Mouse (Mus musculus): Measurements from ENCODE around the gene Nploc4.

The Nploc4 gene

GRCm38 (mm10) chr11:120437152-120437856 lies at the start of gene Nploc4:
Nploc4 (minus strand) TSS chr11:120437708.
- peak; percentile 88 to 89 for DNase-seq

DNA sequence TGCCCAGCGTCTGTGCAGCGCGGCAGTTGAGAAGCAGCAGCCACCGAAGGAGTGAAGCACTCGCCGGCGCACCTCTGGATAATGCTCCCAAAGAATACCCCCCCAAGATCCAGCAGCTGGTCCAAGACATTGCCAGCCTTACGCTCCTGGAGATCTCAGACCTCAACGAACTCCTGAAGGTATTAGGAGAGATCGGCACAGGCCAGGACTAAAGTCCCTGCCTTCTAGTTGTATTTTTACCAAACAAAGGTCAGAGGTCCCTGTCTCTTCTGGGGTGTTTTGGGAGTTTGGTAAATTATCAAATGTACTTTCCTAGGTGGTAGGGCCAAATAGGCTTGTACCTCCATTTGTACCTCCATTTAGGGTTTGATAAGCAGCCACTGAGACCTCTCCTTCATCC lies 47.7 kb upstream of the Nploc4 start:
- no peak for DNase-seq

DNA sequence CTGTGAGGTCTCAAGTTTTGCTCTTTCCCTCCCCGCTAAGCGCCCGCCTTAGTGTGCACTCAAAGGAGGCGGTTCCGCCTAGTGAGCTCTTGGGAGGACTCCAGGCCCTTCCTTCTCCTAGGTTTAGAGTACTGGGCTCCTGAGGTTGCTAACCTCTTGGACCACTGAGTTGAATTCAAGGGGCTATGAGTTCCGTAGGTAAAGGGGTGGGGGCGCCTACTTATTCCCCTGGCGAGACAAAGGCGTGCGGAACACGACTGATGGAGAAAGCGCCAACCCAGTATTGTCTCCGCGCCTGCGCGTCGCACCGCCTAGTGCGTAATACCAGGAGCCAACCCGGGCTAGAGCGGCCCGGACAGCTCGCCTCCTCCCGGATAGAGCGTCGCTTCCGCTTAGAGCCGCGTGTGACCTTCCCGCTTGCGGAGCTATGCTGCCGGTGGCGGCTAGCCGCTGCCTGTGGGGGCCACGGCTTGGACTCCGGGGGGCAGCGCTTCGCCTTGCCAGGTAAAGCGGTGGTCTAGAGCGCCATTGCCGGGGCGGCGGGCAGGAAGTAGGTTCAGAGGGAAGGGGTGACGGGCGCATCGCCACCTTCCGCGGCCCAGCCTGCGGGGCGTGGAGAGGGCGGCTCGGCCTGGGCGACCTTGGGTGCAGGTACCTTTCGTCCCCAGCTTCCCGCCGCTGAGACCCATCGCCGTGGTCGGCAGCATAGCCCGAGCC lies 46.9 kb upstream of the Nploc4 start, which contains the start of gene Mrpl12:
Mrpl12 (plus strand) TSS at position 349 of the 717 bp plus-strand sequence.
- DNase-seq: peak; percentile 89 to 92

DNA sequence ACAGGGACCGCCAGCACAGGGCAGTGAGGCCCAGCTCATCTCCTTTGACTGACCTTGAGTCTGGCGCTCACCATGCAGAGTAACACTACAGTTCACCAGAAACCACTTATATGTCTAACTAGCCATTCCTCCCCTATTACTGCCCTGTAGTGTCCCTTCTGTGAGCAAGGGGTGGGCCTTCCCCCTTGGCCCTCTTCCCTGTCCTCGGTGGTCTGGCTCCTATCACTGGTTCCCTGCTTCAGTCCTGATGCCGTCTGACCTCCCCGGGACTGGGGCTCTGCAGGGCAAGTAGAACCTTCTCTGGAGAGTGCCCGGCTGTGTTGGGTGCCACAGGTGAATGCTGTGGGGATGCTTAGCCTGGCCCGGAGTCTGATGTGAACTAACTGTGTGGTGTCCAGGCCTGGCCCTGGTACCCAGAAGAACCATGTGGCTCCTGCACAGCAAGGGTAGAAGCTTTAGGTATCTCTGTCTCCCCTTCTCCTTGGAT lies 46.0 kb upstream of the Nploc4 start:
- no peak for DNase-seq

- no peak for DNase-seq
These were observed 34.5 kb upstream of the Nploc4 start for GRCm38 (mm10) chr11:120472052-120472451.

- no peak for DNase-seq
These were observed 30.2 kb upstream of the Nploc4 start for GRCm38 (mm10) chr11:120467736-120468092.

DNA sequence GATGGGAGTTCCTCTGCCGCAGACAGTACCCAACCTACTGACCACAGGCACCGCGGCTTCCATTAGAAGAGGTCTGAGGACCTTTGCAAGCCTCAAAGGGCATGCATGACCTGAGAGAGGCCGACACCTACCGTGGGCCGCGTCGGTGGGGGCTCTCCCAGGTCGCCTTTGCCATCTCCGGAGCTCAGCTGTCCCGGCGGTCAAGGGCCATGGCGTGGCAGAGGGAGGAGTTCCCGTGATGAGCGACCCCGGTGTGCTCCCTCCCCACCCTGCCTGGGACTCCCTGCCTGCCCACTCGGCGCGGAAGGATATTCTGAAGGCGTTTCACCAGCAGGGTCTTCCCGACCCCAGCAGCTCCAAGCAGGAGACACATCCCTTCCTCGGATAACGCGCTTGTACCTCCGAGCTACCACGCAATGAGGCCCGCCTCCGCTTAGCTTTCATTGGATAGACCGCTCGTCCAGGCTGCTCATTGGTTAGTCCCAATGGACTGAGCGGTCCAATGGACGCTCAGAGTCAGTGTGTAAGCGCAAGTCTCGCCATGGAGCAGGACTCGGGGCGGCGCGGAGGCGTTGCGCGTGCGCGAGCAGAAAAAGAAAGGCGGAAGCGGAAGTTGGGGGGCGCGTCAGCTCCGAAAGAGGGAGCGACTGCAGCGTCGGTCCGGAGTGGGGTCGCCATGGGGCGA lies 29.7 kb upstream of the Nploc4 start, which contains the start of gene Arl16:
Arl16 (minus strand) TSS at position 557 of the 685 bp plus-strand sequence.
- peak; percentile 91 to 92 for DNase-seq

DNA sequence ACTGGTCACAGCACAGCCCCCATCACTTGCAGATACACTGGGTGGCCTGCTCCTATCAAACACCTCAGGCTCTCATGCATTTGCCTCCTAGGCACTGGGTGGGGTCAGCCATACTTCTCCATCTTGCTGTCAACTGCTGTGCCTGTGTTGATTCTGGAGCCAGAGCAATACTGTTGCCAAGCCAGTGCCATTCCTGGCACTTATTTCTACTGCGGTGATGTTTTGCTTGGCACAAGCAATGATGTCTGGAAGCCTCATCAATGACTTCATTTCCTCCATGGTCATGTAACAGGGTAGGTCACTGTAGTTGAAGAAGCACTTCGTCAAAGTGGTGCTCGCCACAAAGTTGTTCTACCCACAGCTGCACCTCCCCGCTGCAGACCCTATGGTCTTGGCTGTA lies 28.0 kb upstream of the Nploc4 start:
- DNase-seq: no peak

DNA sequence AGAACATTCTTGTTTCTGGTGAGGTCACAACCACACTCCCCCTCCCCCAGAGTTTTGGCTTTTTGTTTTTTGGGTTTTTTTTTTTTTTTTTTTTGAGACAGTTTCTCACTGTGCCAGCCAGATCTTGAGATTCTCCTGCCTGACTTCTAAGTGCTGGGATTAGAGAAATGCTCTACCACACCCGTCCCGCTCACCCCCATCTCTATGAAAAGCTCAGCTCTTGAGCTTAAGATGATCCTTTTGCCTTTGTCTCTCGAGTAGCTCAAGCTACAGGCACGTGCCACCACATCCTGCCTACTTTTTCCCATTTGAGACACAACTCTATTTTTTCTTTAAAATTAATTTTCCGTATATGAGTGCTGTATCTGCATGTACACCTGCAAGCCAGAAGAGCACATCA lies 26.9 kb upstream of the Nploc4 start:
- DNase-seq: no peak

- no peak for DNase-seq
These were observed 26.0 kb upstream of the Nploc4 start for GRCm38 (mm10) chr11:120463536-120463935.

DNA sequence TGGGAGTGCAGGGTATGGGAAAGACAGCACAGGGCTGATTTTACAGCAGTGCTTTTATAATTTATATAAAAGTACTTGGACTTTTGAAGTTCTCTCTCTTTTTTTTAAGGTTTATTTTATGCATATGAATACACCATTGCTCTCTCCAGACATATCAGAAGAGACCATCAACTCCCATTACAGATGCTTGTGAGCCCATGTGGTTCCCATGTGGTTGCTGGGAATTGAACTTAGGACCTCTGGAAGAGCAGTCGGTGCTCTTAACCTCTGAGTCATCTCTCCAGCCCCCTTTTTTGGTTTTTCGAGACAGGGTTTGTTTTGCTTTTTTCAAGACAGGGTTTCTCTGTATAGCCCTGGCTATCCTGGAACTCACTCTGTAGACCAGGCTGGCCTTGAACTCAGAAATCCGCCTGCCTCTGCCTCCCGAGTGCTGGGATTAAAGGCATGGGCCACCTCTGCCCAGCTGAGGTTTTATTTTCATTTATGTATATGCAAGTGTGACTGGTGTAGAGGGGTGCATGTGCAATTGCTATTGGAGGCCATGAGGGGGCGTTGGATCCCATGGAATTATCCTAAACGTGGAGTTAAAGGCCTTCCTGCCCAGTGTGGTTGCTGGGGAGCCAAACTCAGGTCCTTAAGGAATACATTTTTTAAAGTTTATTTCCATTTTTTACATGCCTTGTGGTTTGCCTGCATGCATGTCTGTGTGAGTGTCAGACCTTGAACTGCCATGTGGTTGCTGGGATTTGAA lies 21.5 kb upstream of the Nploc4 start:
- no peak for DNase-seq

- peak; percentile 73 to 74 for DNase-seq
These were observed 20.6 kb upstream of the Nploc4 start, which contains the start of the genes Oxld1 and Ccdc137 for GRCm38 (mm10) chr11:120457772-120458751. Oxld1 (minus strand) TSS chr11:120458068. Ccdc137 (plus strand) TSS chr11:120458115.

DNA sequence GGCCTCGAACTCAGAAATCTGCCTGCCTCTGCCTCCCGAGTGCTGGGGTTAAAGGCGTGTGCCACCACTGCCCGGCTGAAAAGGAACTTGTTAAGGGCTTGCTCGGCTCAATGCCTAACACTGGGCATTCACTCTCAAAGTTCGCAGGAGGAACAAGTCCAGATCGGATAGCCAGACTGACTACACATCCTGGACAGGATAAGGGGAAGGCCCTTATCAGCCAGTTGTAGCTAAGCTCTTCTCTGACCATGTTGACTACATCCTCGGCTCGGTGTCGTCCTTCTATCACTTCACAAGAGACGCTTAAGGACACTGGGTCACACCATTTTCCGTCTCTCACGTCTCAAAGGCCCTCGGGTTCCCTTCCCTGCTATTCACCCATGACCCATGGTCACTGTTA lies 19.9 kb upstream of the Nploc4 start:
- no peak for DNase-seq

DNA sequence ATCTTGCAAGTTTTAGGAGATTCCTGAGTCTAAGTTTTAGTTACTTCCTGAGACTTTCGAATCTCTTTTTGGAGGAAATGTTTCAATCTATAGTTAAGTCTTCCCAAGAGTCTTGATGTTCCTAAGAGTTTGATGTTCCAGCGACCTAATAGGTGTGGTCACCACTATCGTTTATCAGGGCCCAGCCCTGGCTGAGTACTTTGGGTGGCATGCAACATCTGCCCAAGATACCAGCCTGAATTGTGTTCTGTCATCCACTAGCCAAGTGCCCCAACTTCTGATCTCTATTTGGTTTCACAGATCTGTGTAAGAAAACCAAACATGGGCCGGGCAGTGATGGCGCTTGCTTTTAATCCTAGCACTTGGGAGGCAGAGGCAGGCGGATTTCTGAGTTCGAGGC lies 17.9 kb upstream of the Nploc4 start:
- DNase-seq: no peak

DNA sequence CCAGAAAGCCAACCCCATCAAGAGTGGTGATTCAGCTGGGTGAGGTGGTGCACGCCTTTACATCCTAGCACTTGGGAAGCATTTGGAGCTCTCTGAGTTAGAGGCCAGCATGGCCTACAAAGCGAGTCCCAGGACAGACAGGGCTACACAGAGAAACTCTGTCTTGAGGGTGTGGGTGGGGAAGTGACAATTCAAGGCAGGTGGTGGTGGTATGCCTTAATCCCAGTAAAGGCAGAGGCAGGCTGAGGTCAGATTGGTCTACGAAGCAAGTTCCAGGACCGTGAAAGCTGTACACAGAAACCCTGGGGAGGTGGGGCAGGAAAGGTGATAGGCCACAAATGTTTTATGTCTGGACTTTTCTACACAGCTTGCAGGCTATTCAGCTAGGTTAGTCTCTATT lies 17.5 kb upstream of the Nploc4 start:
- no peak for DNase-seq

DNA sequence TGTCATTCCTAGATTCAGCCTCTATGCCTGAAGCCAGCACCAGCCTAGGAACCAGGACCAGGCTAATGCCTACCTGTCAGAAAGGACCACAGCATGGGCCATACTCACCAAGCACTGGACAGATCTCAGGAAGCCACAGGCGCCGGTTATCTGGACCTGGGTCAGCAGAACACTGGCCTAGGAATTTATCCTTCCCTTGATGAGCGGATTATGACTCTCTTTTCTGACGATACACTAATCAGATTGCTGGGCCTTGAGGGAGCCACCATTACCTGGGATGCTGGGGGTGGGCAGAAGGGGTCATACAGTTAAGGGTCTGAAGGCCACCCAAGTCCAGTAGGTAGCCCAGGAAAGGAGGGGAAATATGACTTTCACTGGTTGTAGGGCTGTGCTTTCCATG lies 15.8 kb upstream of the Nploc4 start, which contains the start of gene Pde6g:
Pde6g (minus strand) TSS at position 195 of the 400 bp plus-strand sequence.
- no peak for DNase-seq

DNA sequence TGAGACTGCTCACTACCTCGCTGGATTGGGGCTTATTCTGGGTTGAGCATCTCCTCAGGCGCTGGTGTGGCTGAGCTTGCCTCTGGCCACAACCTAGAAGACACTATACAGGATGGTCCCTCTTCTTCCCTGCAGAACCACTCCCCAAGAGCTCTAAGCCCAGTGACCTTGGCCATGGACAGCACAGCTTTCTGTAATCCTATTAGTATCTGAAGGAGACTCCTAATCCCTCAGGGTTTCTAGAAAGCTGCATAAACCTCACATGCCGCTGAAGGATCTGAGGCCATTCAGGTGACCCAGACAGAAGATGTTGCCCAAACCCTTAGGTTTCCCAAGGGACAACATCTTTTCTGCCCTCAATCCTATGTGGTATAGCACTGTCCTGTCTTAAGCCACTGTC lies 14.7 kb upstream of the Nploc4 start:
- DNase-seq: no peak

DNA sequence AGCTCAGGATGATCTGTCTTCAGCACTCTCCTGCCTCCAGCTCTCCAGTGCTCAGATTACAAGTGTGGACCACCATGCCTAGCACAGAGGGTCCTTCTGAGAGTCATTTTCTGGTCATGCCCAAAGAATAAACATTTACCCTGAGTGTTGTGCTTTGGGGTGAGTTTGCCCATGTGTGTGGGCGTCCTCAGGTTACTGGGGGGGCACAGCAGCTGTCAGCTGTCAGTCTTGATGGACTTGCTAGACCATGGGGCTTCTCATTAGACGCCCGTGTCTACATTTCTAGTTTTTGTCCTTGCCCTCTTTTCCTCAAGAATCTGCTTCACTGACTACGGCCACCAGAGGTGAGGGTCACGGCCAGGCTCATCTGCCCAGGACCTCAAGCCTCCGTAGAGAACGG lies 9.7 kb upstream of the Nploc4 start:
- no peak for DNase-seq

DNA sequence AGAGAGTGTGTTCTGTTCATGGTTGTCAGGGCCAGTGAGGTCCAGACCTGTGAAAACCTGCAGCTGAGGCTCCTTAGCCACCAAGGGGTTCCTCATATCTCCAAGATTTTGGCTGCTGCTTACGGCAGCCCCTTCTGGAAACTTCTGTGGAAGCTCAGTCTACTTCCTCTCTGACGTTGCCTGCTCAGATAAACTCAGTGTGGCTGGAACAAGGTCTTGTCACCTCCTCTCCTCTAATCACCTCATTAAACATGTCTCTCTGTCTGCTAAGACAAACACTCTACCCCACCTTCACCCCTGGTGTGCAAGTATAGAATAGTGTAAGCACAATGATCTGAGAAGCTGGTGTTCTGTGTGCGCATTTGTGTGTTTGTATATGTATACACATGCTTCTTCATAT lies 8.0 kb upstream of the Nploc4 start:
- no peak for DNase-seq

GRCm38 (mm10) chr11:120444106-120444505 lies 6.6 kb upstream of the Nploc4 start:
- DNase-seq: no peak

DNA sequence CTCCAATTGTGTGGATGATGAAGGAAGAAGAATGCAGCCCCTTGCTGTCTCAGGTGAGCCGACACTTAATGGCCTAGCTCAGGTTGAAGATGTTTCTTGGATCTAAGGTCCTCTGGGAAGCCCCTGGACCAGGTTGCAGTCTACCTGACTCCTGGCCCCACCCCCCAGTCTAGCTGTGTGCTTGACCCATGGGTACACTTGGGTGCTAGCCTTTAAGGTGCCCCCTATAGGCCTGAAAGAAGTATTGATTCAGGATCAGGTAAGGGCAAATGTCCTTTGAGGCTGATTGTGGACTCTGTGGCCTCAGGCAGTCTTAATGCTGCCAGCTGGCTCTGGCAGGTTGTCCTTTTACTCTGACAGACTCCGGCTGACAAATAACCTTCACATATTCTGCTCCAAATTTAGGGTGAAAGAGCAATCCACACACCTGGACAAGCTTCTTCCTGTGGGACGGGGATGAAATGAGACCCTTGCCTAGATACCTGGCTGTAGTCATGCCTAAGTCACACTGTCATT lies 5.3 kb upstream of the Nploc4 start:
- no peak for DNase-seq

All from cerebellum, postnatal 36 days (tissue).